7 mouse cellular contexts compared by ENCODE assay signal in genomic region chr5:120566681-120567252, GRCm38 (mm10). TPM values are rescaled to one million over a fixed set of nuclear protein-coding genes. Genes with fewer than 3 reads are reported as not detected.
DNase-seq lines count a peak whose midpoint lies in the region; ATAC-seq and TF ChIP-seq lines count a peak whose summit lies in the region.

No protein-coding gene starts in this region.

- no peak for TF ChIP-seq CTCF in ES-Bruce4 (IDR thresholded peaks at IDR 0.05; ENCODE audit: low read depth, low read length)
- TF ChIP-seq CTCF in cerebellum, adult 2 months (IDR thresholded peaks at IDR 0.05; ENCODE audit: borderline replicate concordance, insufficient read depth, low read depth, low read length): no peak
- no peak for TF ChIP-seq CTCF in heart, postnatal 0 days (IDR thresholded peaks at IDR 0.05; ENCODE audit: low read depth)

- peak overlapping the region; percentile 24 for H3K4me3 ChIP-seq in ES-Bruce4 (ENCODE audit: low read depth, low read length)
- H3K4me3 ChIP-seq in cerebellum, adult 2 months (replicated peaks; ENCODE audit: insufficient read depth, low read depth, low read length): no peak overlapping the region
- H3K4me3 ChIP-seq in heart, postnatal 0 days (ENCODE audit: low read depth, low read length): no peak overlapping the region
- H3K4me3 ChIP-seq in limb, embryonic 14.5 days (replicated peaks; ENCODE audit: low read length): no peak overlapping the region

- no peak for TF ChIP-seq EP300 in ES-Bruce4 (IDR thresholded peaks at IDR 0.05; ENCODE audit: insufficient read depth, low read depth, low read length)
- TF ChIP-seq EP300 in heart, postnatal 0 days (IDR thresholded peaks at IDR 0.05; ENCODE audit: low read depth): no peak

- no peaks in the 10 kb centered on the region for H3K9me3 ChIP-seq in ES-Bruce4 (replicated peaks; ENCODE audit: control insufficient read depth, insufficient read depth, low read length, poor library complexity, severe bottlenecking)
- no peaks in the 10 kb centered on the region for H3K9me3 ChIP-seq in heart, postnatal 0 days (replicated peaks; ENCODE audit: control insufficient read depth, low read length)
- no peaks in the 10 kb centered on the region for H3K9me3 ChIP-seq in limb, embryonic 14.5 days (ENCODE audit: control insufficient read depth, low read length)

- H3K4me2 ChIP-seq in heart, postnatal 0 days (ENCODE audit: low read depth, low read length): no peak overlapping the region
- H3K4me2 ChIP-seq in limb, embryonic 14.5 days (replicated peaks; ENCODE audit: low read depth, low read length, severe bottlenecking): peak overlapping the region; percentile 15; the same call in 1 of the 2 replicates

- H3K27me3 ChIP-seq in ES-Bruce4 (ENCODE audit: control insufficient read depth, insufficient read depth, low read length, poor library complexity, severe bottlenecking): no peaks in the 10 kb centered on the region
- no peaks in the 10 kb centered on the region for H3K27me3 ChIP-seq in cerebellum, adult 2 months (ENCODE audit: control insufficient read depth, insufficient read depth, low read length)
- no peaks in the 10 kb centered on the region for H3K27me3 ChIP-seq in heart, postnatal 0 days (ENCODE audit: control insufficient read depth, insufficient read depth, low read length)
- H3K27me3 ChIP-seq in limb, embryonic 14.5 days (ENCODE audit: control insufficient read depth, insufficient read depth, low read length): no peaks in the 10 kb centered on the region

- DNase-seq in cerebellum, adult 2 months: peak in 1 of 2 experiments; percentile 78
- DNase-seq in heart, postnatal 0 days (ENCODE audit: low spot score): no peak
- DNase-seq in limb, embryonic 14.5 days (ENCODE audit: low spot score): no peak
- no peak for DNase-seq in frontal cortex, postnatal 36 days (ENCODE audit: low spot score in 2 of 2)
- no peak for DNase-seq in right cerebral cortex, postnatal 10 days (ENCODE audit: low spot score in 2 of 2)

- ATAC-seq in heart, postnatal 0 days (ENCODE audit: insufficient read depth, low read depth): peak; percentile 18; the same call in 1 of the 2 replicates
- no peak for ATAC-seq in limb, embryonic 14.5 days (ENCODE audit: low FRiP score, low read depth)
- no peak for ATAC-seq in granulocyte monocyte progenitor cell, adult 5-6 weeks (replicated peaks; ENCODE audit: poor library complexity, severe bottlenecking)

- no peaks in the 10 kb centered on the region for H3K36me3 ChIP-seq in ES-Bruce4 (ENCODE audit: control insufficient read depth, insufficient read depth, low read length, poor library complexity, severe bottlenecking)
- no peaks in the 10 kb centered on the region for H3K36me3 ChIP-seq in heart, postnatal 0 days (replicated peaks; ENCODE audit: control insufficient read depth, insufficient read depth, low read length)
- H3K36me3 ChIP-seq in limb, embryonic 14.5 days (ENCODE audit: control insufficient read depth, insufficient read depth, low read length): no peaks in the 10 kb centered on the region

- 7% methylated on average over 9 of the region's 9 CpGs for WGBS in cerebellum, adult 2 months
- 38% methylated on average over 9 of the region's 9 CpGs for WGBS in heart, postnatal 0 days
- WGBS in limb, embryonic 14.5 days: 29% methylated on average over 7 of the region's 9 CpGs

- no peaks in the 10 kb centered on the region for H3K4me1 ChIP-seq in ES-Bruce4 (ENCODE audit: control insufficient read depth, insufficient read depth, low read length)
- peaks cover 69% of the 10 kb centered on the region for H3K4me1 ChIP-seq in cerebellum, adult 2 months (ENCODE audit: control insufficient read depth, insufficient read depth, low read length)
- H3K4me1 ChIP-seq in heart, postnatal 0 days (ENCODE audit: control insufficient read depth, insufficient read depth): peaks cover 56% of the 10 kb centered on the region
- H3K4me1 ChIP-seq in limb, embryonic 14.5 days (ENCODE audit: control insufficient read depth, insufficient read depth, low read length): peaks cover 94% of the 10 kb centered on the region

- peak overlapping the region; percentile 7; the same call in 1 of the 2 replicates for H3K9ac ChIP-seq in ES-Bruce4 (ENCODE audit: low read depth, poor library complexity, severe bottlenecking)
- H3K9ac ChIP-seq in heart, postnatal 0 days (replicated peaks; ENCODE audit: low read depth, low read length): no peak overlapping the region
- H3K9ac ChIP-seq in limb, embryonic 14.5 days (ENCODE audit: low read depth, low read length, severe bottlenecking): no peak overlapping the region

- no peak overlapping the region for H3K27ac ChIP-seq in ES-Bruce4 (ENCODE audit: insufficient read depth, low read length)
- peak overlapping the region; percentile 90 for H3K27ac ChIP-seq in cerebellum, adult 2 months (ENCODE audit: insufficient read depth, low read length)
- H3K27ac ChIP-seq in heart, postnatal 0 days (ENCODE audit: low read depth): peak overlapping the region; percentile 57; the same call in 1 of the 2 replicates
- H3K27ac ChIP-seq in limb, embryonic 14.5 days (replicated peaks; ENCODE audit: low read depth, low read length): peak overlapping the region; percentile 84

- no peak for TF ChIP-seq POLR2A in ES-Bruce4 (IDR thresholded peaks at IDR 0.05; ENCODE audit: insufficient read depth, low read length)
- no peak for TF ChIP-seq POLR2A in cerebellum, adult 2 months (IDR thresholded peaks at IDR 0.05; ENCODE audit: borderline replicate concordance, insufficient read depth, low read length)
- no peak for TF ChIP-seq POLR2A in limb, embryonic 14.5 days (IDR thresholded peaks at IDR 0.05; ENCODE audit: borderline replicate concordance, extremely low read depth, insufficient read depth, insufficient read length)

RNA-seq across cellular contexts. Expression of gene Tpcn1, which starts 21.7 kb away (rescaled TPM):
- polyA plus RNA-seq in ES-Bruce4 (2011; ENCODE audit: insufficient read depth, insufficient read length, low read depth, missing spikeins): 13.2 and 17.1 TPM in 2 replicates
- 47.3 and 56.6 TPM in 2 replicates for polyA plus RNA-seq in cerebellum, adult 2 months (2012; rRNA removed)
- total RNA-seq in heart, postnatal 0 days (2014; rRNA removed; ENCODE audit: low replicate concordance): 15.8 and 27.6 TPM in 2 replicates
- 11.5 and 11.7 TPM in 2 replicates for polyA plus RNA-seq in heart, postnatal 0 days (2015; fragmentation: Nextera tagmentation; extraction: Ambion mirVana)
- 47.1 and 64.9 TPM in 2 replicates for polyA plus RNA-seq in limb, embryonic 14.5 days (2012; rRNA removed)
- 24.3 and 25.2 TPM in 2 replicates for polyA plus RNA-seq in limb, embryonic 14.5 days (2014; fragmentation: Nextera tagmentation; extraction: Ambion mirVana)
- 28.8 and 41.5 TPM in 2 replicates for total RNA-seq in granulocyte monocyte progenitor cell, adult 5-6 weeks (2014; fragmentation: Nextera tagmentation)
- total RNA-seq in granulocyte monocyte progenitor cell, adult 5-6 weeks (2017): 12.7 and 14.1 TPM in 2 replicates

RNA-seq across cellular contexts. Expression of gene Iqcd, which starts 22.0 kb away (rescaled TPM):
- 0.37 and 0.43 TPM in 2 replicates for polyA plus RNA-seq in ES-Bruce4 (2011; ENCODE audit: insufficient read depth, insufficient read length, low read depth, missing spikeins)
- 1.8 and 2.0 TPM in 2 replicates for polyA plus RNA-seq in cerebellum, adult 2 months (2012; rRNA removed)
- not detected in 2 replicates for total RNA-seq in heart, postnatal 0 days (2014; rRNA removed; ENCODE audit: low replicate concordance)
- polyA plus RNA-seq in heart, postnatal 0 days (2015; fragmentation: Nextera tagmentation; extraction: Ambion mirVana): 0.14 and 0.18 TPM in 2 replicates
- polyA plus RNA-seq in limb, embryonic 14.5 days (2012; rRNA removed): 0.90 and 1.4 TPM in 2 replicates
- polyA plus RNA-seq in limb, embryonic 14.5 days (2014; fragmentation: Nextera tagmentation; extraction: Ambion mirVana): 0.12 and 0.43 TPM in 2 replicates
- not detected in 2 replicates for total RNA-seq in granulocyte monocyte progenitor cell, adult 5-6 weeks (2014; fragmentation: Nextera tagmentation)
- total RNA-seq in granulocyte monocyte progenitor cell, adult 5-6 weeks (2017): not detected in 2 replicates

RNA-seq across cellular contexts. Expression of gene Rita1, which starts 45.6 kb away (rescaled TPM):
- 13.0 and 13.1 TPM in 2 replicates for polyA plus RNA-seq in ES-Bruce4 (2011; ENCODE audit: insufficient read depth, insufficient read length, low read depth, missing spikeins)
- polyA plus RNA-seq in cerebellum, adult 2 months (2012; rRNA removed): 43.7 and 47.3 TPM in 2 replicates
- 20.2 and 24.5 TPM in 2 replicates for total RNA-seq in heart, postnatal 0 days (2014; rRNA removed; ENCODE audit: low replicate concordance)
- polyA plus RNA-seq in heart, postnatal 0 days (2015; fragmentation: Nextera tagmentation; extraction: Ambion mirVana): 15.7 and 16.3 TPM in 2 replicates
- polyA plus RNA-seq in limb, embryonic 14.5 days (2012; rRNA removed): 25.4 TPM in 2 replicates
- 10.2 and 11.6 TPM in 2 replicates for polyA plus RNA-seq in limb, embryonic 14.5 days (2014; fragmentation: Nextera tagmentation; extraction: Ambion mirVana)
- total RNA-seq in granulocyte monocyte progenitor cell, adult 5-6 weeks (2014; fragmentation: Nextera tagmentation): 3.0 and 5.3 TPM in 2 replicates
- 1.8 and 3.9 TPM in 2 replicates for total RNA-seq in granulocyte monocyte progenitor cell, adult 5-6 weeks (2017)

RNA-seq across cellular contexts. Expression of gene Ddx54, which starts 45.8 kb away (rescaled TPM):
- 49.7 and 49.9 TPM in 2 replicates for polyA plus RNA-seq in ES-Bruce4 (2011; ENCODE audit: insufficient read depth, insufficient read length, low read depth, missing spikeins)
- 24.1 and 25.4 TPM in 2 replicates for polyA plus RNA-seq in cerebellum, adult 2 months (2012; rRNA removed)
- 23.0 and 24.1 TPM in 2 replicates for total RNA-seq in heart, postnatal 0 days (2014; rRNA removed; ENCODE audit: low replicate concordance)
- polyA plus RNA-seq in heart, postnatal 0 days (2015; fragmentation: Nextera tagmentation; extraction: Ambion mirVana): 17.1 and 18.2 TPM in 2 replicates
- 36.1 and 42.1 TPM in 2 replicates for polyA plus RNA-seq in limb, embryonic 14.5 days (2012; rRNA removed)
- 34.1 and 35.1 TPM in 2 replicates for polyA plus RNA-seq in limb, embryonic 14.5 days (2014; fragmentation: Nextera tagmentation; extraction: Ambion mirVana)
- total RNA-seq in granulocyte monocyte progenitor cell, adult 5-6 weeks (2014; fragmentation: Nextera tagmentation): 21.5 and 27.9 TPM in 2 replicates
- total RNA-seq in granulocyte monocyte progenitor cell, adult 5-6 weeks (2017): 33.1 and 38.7 TPM in 2 replicates

RNA-seq across cellular contexts. Expression of gene Slc8b1, which starts 55.8 kb away (rescaled TPM):
- polyA plus RNA-seq in ES-Bruce4 (2011; ENCODE audit: insufficient read depth, insufficient read length, low read depth, missing spikeins): 17.7 and 19.1 TPM in 2 replicates
- polyA plus RNA-seq in cerebellum, adult 2 months (2012; rRNA removed): 8.2 TPM in 2 replicates
- 4.2 and 16.0 TPM in 2 replicates for total RNA-seq in heart, postnatal 0 days (2014; rRNA removed; ENCODE audit: low replicate concordance)
- 3.4 and 3.6 TPM in 2 replicates for polyA plus RNA-seq in heart, postnatal 0 days (2015; fragmentation: Nextera tagmentation; extraction: Ambion mirVana)
- 13.2 and 15.4 TPM in 2 replicates for polyA plus RNA-seq in limb, embryonic 14.5 days (2012; rRNA removed)
- polyA plus RNA-seq in limb, embryonic 14.5 days (2014; fragmentation: Nextera tagmentation; extraction: Ambion mirVana): 3.7 and 5.6 TPM in 2 replicates
- total RNA-seq in granulocyte monocyte progenitor cell, adult 5-6 weeks (2014; fragmentation: Nextera tagmentation): 24.9 and 38.3 TPM in 2 replicates
- total RNA-seq in granulocyte monocyte progenitor cell, adult 5-6 weeks (2017): 30.1 and 31.8 TPM in 2 replicates
